Mouse (Mus musculus) heart, adult 8-10 months (tissue): ENCODE data around the gene Mrgprh. TPM values are rescaled to one million over a fixed set of nuclear protein-coding genes. Genes with fewer than 3 reads are reported as not detected.
"Not testable (repeated sequence)": the region's sequence is repeated elsewhere in the genome, so short reads cannot be mapped to it uniquely, and the experiment has no call there.

Source experiments
- DNase-seq: peaks from one replicate; pipeline ENCODE4 v3.0.0; 2022; ENCODE audit warnings: low spot score
- total RNA-seq, 4 experiments: library from RNA; stranded (reverse); gene quantifications; 2 replicates each; pipeline ENCODE4 v1.2.4; 2022

Mrgprh gene
- total RNA-seq, 4 experiments from 2014 or later = 5.0 to 7.4 (median 6.5) TPM

- DNase-seq = no peak
Observed at GRCm38 (mm10) chr17:12868640-12869039, 7.2 kb upstream of the Mrgprh start.

GRCm38 (mm10) chr17:12872275-12873028 is 3.4 kb upstream of the Mrgprh start:
- DNase-seq = no peak

DNA sequence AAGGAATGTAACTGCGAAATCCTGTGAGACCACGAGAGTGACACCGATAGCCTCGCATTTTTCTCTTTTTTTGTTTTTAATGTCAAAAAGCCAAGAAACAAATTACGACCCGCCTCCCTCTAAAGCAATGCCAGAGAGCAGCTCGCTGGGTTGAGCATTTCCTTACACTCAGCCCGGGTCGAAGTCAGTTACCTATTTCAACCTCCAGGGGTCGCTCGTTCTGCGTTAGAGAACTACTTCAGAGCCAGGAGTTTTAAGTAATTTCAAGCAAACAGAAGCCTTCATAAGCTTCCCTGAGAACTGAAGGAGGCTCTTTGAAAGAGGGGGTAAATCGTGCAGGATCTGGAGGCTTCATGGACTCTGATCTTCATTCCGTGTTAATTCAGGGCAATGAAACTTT is 4.3 kb downstream of the Mrgprh start:
- DNase-seq = peak; percentile 76

- no peak for DNase-seq
Observed at GRCm38 (mm10) chr17:12881216-12881615, 5.4 kb downstream of the Mrgprh start.

- no peak for DNase-seq
Observed at GRCm38 (mm10) chr17:12886620-12887019, 10.8 kb downstream of the Mrgprh start.

- peak; percentile 45 for DNase-seq
Observed at GRCm38 (mm10) chr17:12887021-12887775, 11.4 kb downstream of the Mrgprh start.

GRCm38 (mm10) chr17:12891054-12891453 is 15.2 kb downstream of the Mrgprh start:
- DNase-seq = no peak

GRCm38 (mm10) chr17:12892033-12892432 is 16.2 kb downstream of the Mrgprh start:
- DNase-seq = no peak

GRCm38 (mm10) chr17:12897674-12898073 is 21.8 kb downstream of the Mrgprh start:
- DNase-seq = no peak

DNA sequence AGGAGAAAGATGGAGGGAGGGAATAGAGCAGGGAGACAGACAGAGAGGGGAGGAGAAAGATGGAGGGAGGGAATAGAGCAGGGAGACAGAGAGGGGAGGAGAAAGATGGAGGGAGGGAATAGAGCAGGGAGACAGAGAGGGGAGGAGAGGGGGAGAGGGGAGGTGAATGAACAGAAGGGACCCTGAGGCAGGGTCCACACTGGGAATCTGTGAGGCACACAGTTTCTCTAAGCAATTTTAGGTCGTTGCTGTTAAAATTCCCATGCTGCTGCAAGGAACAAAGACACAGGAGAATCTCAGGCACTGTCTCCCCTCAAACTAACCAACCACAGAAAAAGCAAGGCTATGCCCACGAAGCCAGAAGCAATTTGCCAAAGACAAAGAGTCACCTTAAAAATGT is 22.8 kb downstream of the Mrgprh start:
- not testable (repeated sequence) for DNase-seq

DNA sequence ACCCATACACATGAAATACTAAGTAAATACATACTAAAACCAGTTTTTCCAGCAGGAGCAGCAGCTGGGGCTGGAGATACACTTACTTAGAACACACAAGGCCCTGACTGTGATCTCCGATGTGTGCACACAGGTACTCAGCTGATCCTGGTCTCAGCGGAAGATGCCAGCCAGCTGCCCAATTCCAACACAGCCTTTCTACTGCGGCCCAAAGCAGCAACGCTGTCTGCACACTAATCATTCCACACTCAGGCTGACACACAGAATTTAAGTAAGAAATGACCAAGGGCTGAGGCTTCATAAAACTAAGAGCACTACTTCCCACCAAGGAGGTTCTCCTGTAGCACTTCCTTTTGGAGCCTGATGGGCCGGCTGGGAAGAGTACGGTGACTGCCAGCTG is 26.5 kb downstream of the Mrgprh start:
- DNase-seq = no peak

- no peak for DNase-seq
Observed at GRCm38 (mm10) chr17:12903372-12904333, 27.8 kb downstream of the Mrgprh start.

DNA sequence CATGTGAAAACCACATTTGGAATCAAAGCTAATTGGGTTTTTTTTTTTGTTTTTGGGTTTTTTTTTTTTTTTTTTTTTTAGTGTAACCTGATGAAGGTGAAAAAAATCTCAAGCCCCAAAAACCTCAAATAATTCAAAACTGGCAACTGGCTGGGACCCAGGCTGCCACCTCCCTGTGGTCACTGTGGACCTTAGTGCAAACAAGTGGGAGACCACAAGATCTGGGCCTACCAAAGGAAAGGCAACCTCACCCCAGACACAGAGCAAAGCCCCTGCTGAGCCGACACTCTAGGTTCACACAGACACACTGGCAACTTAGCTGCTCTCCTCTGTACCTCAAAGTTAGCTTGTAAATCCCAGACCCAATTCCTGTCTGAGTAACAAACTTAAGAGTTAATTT is 28.5 kb downstream of the Mrgprh start:
- no peak for DNase-seq

GRCm38 (mm10) chr17:12905810-12906209 is 30.0 kb downstream of the Mrgprh start:
- DNase-seq = no peak

GRCm38 (mm10) chr17:12906436-12906835 is 30.6 kb downstream of the Mrgprh start:
- no peak for DNase-seq

DNA sequence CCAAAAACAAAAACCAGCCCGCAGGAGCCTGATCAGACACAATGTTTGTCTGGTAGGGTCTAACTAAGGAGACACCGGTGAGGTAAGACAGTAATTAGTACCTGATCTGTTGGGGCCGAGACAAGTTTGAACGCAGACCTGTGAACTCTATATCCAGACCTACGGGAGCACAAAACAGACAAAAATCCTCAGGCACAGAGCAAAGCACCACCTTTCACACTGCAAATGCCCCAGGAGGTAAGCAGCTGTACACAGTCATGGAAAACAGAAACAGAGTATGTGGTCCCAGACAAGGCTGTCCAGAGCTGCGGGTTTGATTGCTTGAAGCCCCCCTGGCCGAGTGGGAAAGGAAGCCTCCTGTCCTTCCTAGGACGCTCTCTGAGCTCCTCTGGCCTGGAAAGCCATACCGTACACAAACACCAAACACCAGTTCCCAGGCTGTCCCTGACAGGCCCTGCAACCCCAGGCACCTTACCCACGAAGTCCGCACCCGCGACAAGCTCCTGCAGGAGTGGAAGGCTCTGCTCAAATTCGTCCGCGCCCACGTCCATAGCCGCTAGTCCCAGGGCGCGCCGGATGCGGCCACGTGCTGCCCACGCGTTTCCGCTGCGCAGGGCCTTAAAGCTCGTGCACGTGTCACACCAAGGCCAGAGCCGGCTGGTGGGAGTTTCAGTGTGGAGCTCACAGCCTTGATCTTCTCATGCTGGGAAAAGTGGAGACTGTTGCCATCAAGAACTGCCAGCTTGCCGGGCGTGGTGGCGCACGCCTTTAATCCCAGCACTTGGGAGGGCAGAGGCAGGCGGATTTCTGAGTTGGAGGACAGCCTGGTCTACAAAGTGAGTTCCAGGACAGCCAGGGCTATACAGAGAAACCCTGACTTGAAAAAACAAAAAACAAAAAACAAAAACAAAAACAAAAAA is 33.8 kb downstream of the Mrgprh start, which contains the start of gene Pnldc1:
Pnldc1 (minus strand) TSS at position 870 of the 920 bp plus-strand sequence.
- no peak for DNase-seq

DNA sequence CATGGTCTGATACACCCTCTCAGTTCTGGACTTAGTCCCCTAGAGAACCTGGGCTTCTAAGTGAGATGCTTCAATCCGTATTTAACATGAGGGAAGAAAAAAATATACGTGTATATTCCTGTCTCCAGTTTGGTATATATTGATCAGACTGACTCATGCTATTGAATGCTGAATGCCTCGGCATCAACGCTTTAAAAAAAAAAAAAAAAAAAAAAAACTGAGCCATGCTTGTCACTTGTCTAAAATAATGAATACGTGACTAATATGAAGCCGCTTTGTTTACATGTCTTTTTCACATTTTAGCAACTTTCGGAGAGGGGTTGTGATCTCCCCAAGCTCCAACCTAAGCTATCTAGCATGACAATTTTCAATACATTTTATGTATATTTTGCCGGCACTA is 34.6 kb downstream of the Mrgprh start:
- no peak for DNase-seq

DNA sequence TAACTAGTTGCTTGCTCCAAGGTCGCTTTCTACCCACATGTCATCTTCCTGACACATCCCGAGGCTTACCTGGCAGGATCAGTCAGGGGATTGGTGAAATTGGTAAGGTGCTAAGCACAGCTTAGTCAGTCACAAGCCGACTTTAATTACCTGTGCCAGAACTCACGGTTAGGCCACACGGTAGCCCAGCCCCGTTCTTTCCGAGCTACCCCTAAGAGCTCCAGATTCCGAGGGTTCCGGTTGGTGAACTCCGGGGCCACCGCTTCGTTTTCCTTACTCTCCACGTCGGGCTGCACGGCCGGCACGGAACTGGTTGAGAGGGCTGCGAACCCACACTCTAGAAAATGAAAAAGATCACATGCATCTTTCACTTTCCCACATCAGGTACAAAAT is 39.6 kb downstream of the Mrgprh start, which contains the start of gene Tcp1:
Tcp1 (plus strand) TSS at position 214 of the 393 bp plus-strand sequence.
- no peak for DNase-seq

DNA sequence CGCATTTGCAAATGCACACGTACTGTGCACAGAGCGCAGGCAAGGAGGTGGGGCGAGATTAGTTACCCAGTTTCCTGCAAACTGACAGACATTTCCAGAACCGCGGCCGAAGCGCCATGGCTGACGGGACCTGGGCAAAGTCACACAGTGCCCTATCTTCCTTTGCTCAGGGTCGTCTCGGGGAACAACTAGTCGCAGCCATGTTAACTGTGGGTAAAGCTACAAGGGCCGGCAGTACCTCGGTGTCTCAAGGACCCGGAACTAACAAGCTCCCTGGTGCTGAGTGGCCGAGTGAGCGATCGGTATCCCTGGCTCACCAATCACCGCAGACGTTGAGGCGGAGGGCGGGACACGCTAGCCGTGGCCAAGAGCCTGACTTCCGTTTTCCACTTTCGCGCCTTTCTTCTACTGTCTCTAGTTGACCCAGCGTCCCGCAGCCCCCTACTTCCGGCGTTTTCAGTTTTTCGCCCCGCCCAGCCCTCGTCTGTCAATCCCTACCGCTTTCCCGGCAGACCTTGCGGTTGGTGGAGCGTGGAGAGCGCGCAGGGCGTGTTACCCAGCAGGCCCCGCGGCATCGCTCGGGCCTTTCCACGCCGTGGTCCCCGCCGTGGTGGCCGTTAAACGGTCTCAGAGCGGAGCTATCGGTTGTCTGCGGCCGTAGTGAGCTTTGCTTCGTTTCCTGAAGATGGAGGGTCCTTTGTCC is 40.2 kb downstream of the Mrgprh start, which contains the start of gene Mrpl18:
Mrpl18 (minus strand) TSS at position 465 of the 703 bp plus-strand sequence.
- peak; percentile 99 for DNase-seq
